Mouse (Mus musculus) hindbrain, postnatal 0 days (tissue): Measurements from ENCODE around the gene Nsrp1. TPM values are rescaled to one million over a fixed set of nuclear protein-coding genes. Genes with fewer than 3 reads are reported as not detected.

Experiments
- ATAC-seq: fragments of 200-750 bp; cut with Nextera tagmentation; 2 replicates; pipeline ENCODE4 v1.8.0; 2017; ENCODE audit warnings: mild to moderate bottlenecking, moderate TSS enrichment, moderate library complexity
- DNase-seq: peaks from one replicate; pipeline ENCODE4 v3.0.0-alpha.2; 2015; ENCODE audit warnings: low spot score
- H3K27ac ChIP-seq: fragments of 300-500 bp; sonication (generic); 2 replicates; pipeline ENCODE4 v1.5.1; 2014; ENCODE audit warnings: mild to moderate bottlenecking
- H3K27me3 ChIP-seq: fragments of 300-500 bp; sonication (generic); 2 replicates; pipeline ENCODE4 v1.6.1; 2014; ENCODE audit warnings: low read length, mixed read lengths; ENCODE audit not compliant: insufficient read depth
- H3K36me3 ChIP-seq: fragments of 300-500 bp; sonication (generic); 2 replicates; pipeline ENCODE4 v1.6.1; 2014; ENCODE audit warnings: low read length, mixed read lengths; ENCODE audit not compliant: insufficient read depth
- H3K4me1 ChIP-seq: fragments of 300-500 bp; sonication (generic); 2 replicates; pipeline ENCODE4 v1.6.1; 2014; ENCODE audit warnings: antibody characterized with exemption, low read length, mixed read lengths; ENCODE audit not compliant: insufficient read depth
- H3K4me2 ChIP-seq: fragments of 300-500 bp; sonication (generic); 2 replicates; pipeline ENCODE4 v1.6.1; 2014; ENCODE audit warnings: low read depth, mild to moderate bottlenecking, low read length, moderate library complexity, mixed read lengths
- H3K4me3 ChIP-seq: fragments of 300-500 bp; sonication (generic); 2 replicates; pipeline ENCODE4 v1.5.1; 2014; ENCODE audit warnings: low read length
- H3K9ac ChIP-seq: fragments of 300-500 bp; sonication (generic); replicated peaks from 2 replicates; pipeline ENCODE4 v1.6.1; 2014; ENCODE audit warnings: mild to moderate bottlenecking, low read length, moderate library complexity, mixed read lengths
- H3K9me3 ChIP-seq: fragments of 300-500 bp; sonication (generic); 2 replicates; pipeline ENCODE4 v1.6.1; 2016; ENCODE audit warnings: low read length, mixed read lengths
- CTCF ChIP-seq: IDR thresholded peaks from 2 replicates; pipeline ENCODE4 v1.5.1; 2016; ENCODE audit warnings: antibody characterized with exemption, control low read depth, low read depth
- WGBS: fragments of 180-500 bp; shearing (Covaris S2); extraction: QIAGEN DNeasy Blood & Tissue Kit; methylation state at CpG from one replicate; pipeline ENCODE4 v1.1.7; 2014; 5-methylcytosine and 5-hydroxymethylcytosine counted together
- polyA plus RNA-seq: library from polyadenylated mRNA; unstranded; fragments of >200 nt; fragmentation: Nextera tagmentation; extraction: Ambion mirVana; gene quantifications from 2 replicates; pipeline ENCODE4 v1.2.1, GENCODE M21; 2015
- total RNA-seq: library from RNA; depleted of rRNA; stranded (reverse); fragments of >200 nt; gene quantifications from 2 replicates; pipeline ENCODE4 v1.2.3, GENCODE M21; 2014

Nsrp1 gene
- total and polyA plus RNA-seq, 2 experiments from 2014 or later, result 2.2 to 58.1 TPM

DNA sequence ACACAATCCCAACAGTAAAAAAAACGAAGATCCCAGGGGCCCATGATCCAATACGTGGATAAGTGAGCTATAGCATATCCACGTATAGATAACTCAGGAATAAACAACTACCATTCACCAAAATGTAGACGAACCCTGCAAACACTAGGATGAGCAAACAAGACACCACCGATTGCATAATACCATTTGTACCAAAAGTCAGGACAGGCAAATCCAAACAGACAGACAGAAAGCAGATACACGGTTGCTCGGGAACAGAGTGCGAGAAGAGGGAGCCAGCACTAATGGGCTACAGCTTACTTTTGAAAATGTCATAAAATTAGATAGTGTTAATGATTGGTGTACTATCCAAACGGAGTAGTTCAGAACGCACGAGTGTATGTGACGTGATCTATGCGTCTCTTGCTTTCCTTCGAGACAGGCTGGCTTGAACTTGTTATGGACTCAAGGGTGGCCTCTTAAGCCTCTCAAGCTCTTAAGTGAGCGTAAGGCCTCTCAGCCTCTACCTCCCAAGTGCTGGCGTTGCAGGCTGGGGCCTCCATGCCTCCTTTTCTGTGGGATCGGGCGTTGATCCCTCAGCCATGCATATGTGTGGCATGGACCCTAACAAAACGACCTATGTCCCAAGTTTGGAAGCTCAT, 20.2 kb upstream of the Nsrp1 start:
- Histone ChIP-seq H3K9me3 (no peaks in the 10 kb centered on the region), H3K4me2 (no peak overlapping the region), H3K9ac (no peak overlapping the region), H3K27me3 (no peaks in the 10 kb centered on the region), H3K4me3 (no peak overlapping the region), H3K36me3 (no peaks in the 10 kb centered on the region), H3K27ac (no peak overlapping the region), H3K4me1 (no peaks in the 10 kb centered on the region)
- 84% methylated on average over 19 of the region's 19 CpGs for WGBS
- ATAC-seq, result no peak
- DNase-seq, result no peak
- no peak for TF ChIP-seq CTCF

DNA sequence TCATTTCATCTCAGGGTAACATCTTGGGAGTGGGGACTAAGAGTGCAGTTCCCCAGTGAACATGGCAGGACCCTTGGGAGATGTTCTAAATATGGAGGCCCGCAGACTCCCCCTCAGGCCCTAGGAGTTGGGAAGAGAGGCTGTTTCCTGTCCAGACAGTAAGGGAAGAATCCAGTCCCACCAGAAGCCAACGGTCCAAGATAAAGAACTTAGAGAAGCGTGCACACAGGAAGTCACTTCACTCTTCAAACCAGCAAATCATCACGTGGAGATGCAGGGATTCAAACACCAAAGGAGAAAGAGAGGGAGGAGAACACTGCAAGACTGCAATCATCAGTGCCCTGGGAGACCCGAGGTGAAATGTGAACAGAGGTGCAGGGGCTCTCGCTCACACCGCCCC, 18.8 kb upstream of the Nsrp1 start:
- no peak overlapping the region for H3K27ac ChIP-seq
- no peaks in the 10 kb centered on the region for H3K9me3 ChIP-seq
- H3K4me3 ChIP-seq, result no peak overlapping the region
- ATAC-seq, result no peak
- H3K4me2 ChIP-seq, result no peak overlapping the region
- no peaks in the 10 kb centered on the region for H3K27me3 ChIP-seq
- H3K36me3 ChIP-seq, result no peaks in the 10 kb centered on the region
- TF ChIP-seq CTCF, result no peak
- no peak for DNase-seq
- H3K9ac ChIP-seq, result no peak overlapping the region
- 73% methylated on average over 7 of the region's 7 CpGs for WGBS
- H3K4me1 ChIP-seq, result no peaks in the 10 kb centered on the region

DNA sequence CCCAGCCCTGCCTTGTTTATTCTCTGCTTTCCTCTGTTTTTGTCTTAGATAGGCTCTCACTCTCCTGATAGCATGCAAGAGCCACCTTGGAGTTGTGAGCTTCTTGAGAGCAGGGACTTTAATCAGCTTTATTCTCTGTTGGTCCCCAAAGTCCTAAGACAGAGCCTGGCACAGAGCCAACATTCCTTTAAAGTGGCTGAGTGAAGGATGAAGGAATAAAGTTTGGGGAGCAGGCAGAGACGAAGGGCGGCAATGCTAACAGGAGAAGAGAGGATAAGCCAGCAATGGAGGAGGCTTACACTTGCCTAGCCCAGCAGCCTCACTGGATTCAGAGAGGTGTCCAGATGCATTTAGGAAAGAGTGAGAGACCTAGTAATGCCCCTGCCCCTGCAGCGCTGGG, 18.3 kb upstream of the Nsrp1 start:
- H3K4me3 ChIP-seq, result no peak overlapping the region
- H3K27me3 ChIP-seq, result no peaks in the 10 kb centered on the region
- H3K4me1 ChIP-seq, result no peaks in the 10 kb centered on the region
- DNase-seq, result no peak
- H3K9ac ChIP-seq, result no peak overlapping the region
- 67% methylated on average over 3 of the region's 3 CpGs for WGBS
- H3K9me3 ChIP-seq, result no peaks in the 10 kb centered on the region
- no peaks in the 10 kb centered on the region for H3K36me3 ChIP-seq
- no peak overlapping the region for H3K27ac ChIP-seq
- H3K4me2 ChIP-seq, result no peak overlapping the region
- ATAC-seq, result no peak
- TF ChIP-seq CTCF, result no peak

DNA sequence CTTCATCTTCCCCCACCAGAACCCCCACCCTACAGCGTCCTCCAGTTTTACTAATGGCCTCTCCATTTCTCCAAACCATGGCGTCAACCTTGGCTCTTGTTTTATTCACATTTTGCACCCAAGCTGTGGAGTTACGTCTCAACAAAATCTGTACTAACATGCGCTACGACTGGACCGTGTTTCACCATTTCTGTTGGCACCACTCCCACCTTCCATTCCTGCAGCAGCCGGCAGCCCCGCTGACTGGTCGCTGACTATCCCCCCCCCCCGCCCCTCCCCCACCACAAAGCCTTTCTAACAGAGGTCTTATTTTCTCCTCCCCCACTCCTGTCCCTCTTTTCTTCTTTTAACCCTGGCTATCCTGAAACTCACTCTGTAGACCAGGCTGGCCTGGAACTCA, 17.0 kb upstream of the Nsrp1 start:
- TF ChIP-seq CTCF, result no peak
- no peaks in the 10 kb centered on the region for H3K27me3 ChIP-seq
- no peak for DNase-seq
- no peaks in the 10 kb centered on the region for H3K9me3 ChIP-seq
- no peak overlapping the region for H3K4me2 ChIP-seq
- H3K36me3 ChIP-seq, result no peaks in the 10 kb centered on the region
- H3K9ac ChIP-seq, result no peak overlapping the region
- 57% methylated on average over 10 of the region's 10 CpGs for WGBS
- no peak overlapping the region for H3K27ac ChIP-seq
- H3K4me1 ChIP-seq, result no peaks in the 10 kb centered on the region
- ATAC-seq, result no peak
- no peak overlapping the region for H3K4me3 ChIP-seq

DNA sequence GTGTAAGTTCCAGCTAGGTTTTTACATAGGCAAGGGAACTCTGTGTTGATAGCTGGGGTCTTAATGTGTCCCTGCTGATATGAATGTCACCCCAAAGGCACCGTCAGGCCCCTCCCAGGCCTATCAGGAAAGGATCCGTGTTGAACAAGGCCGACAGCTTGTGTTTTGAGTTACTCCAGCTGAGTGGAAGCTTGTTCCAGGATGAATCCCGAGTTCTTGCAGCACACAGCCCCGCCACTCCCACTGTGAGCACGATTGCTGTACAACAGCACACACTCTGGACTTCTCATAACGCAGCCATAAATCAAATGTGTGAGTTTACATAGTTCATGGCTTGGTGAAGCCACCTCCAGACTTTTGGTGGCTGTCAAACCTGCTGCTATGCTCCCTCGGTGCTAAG, 15.9 kb upstream of the Nsrp1 start:
- no peak for ATAC-seq
- Histone ChIP-seq H3K27me3 (no peaks in the 10 kb centered on the region), H3K36me3 (no peaks in the 10 kb centered on the region), H3K4me1 (no peaks in the 10 kb centered on the region), H3K4me3 (no peak overlapping the region), H3K9me3 (no peaks in the 10 kb centered on the region), H3K9ac (no peak overlapping the region), H3K27ac (no peak overlapping the region), H3K4me2 (no peak overlapping the region)
- no peak for DNase-seq
- no peak for TF ChIP-seq CTCF
- WGBS, result 78% methylated on average over 8 of the region's 8 CpGs

DNA sequence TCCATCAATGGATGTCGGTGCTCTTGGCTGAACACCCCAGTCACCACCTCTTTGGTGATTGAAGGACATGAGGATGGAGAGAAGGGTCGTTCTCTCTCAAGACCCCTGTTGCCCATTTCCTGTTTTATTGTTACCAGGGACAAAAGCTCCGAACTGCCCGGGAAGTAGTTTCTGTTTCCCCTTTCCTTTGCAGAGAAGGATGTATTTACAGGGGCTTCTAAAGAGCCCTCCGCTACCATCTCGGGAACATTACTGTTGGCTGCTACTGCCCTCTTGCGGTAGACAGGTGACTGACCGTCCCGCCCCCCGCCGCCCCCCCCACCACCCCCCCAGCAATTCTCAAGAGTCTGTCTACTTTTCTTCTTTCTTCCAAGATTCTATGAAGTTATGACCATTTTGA, 15.0 kb upstream of the Nsrp1 start:
- DNase-seq (peak; percentile 74), ATAC-seq (peak; percentile 38; the same call in 1 of the 2 replicates)
- no peak overlapping the region for H3K27ac ChIP-seq
- WGBS, result 1% methylated on average over 11 of the region's 11 CpGs
- no peaks in the 10 kb centered on the region for H3K27me3 ChIP-seq
- TF ChIP-seq CTCF, result peak; percentile 57
- peak overlapping the region; percentile 21; the same call in 1 of the 2 replicates for H3K4me3 ChIP-seq
- no peaks in the 10 kb centered on the region for H3K4me1 ChIP-seq
- no peaks in the 10 kb centered on the region for H3K9me3 ChIP-seq
- no peak overlapping the region for H3K9ac ChIP-seq
- H3K36me3 ChIP-seq, result no peaks in the 10 kb centered on the region
- H3K4me2 ChIP-seq, result peak overlapping the region; percentile 52

DNA sequence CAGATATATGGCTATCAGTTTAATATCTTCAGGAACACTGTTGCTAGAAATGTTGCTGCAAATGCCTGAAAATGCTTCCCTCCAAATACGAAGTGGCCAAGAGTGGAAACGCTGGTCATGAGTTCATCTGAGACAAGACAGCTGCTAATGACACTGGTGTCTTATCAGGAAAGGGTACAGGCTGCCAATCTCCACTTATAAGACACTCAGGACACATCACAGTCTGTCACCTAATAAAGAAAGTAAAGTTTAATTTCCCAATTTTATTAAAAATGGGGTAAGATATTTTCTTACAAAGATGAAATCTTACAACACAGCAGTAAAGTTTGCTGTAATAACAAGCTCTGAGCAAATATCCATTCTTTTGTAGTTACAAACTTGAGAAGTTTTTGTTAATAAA, 10.9 kb upstream of the Nsrp1 start:
- WGBS, result 80% methylated on average over 2 of the region's 2 CpGs
- ATAC-seq, result no peak

More for the DNA sequence above, 10.9 kb upstream of the Nsrp1 start:
- DNase-seq, result no peak
- Histone ChIP-seq H3K9ac (no peak overlapping the region), H3K4me3 (no peak overlapping the region), H3K9me3 (no peaks in the 10 kb centered on the region), H3K36me3 (no peaks in the 10 kb centered on the region), H3K27me3 (no peaks in the 10 kb centered on the region), H3K27ac (no peak overlapping the region), H3K4me2 (no peak overlapping the region), H3K4me1 (no peaks in the 10 kb centered on the region)
- TF ChIP-seq CTCF, result no peak
